Mouse (Mus musculus) bone marrow, adult 2 months (tissue): ENCODE results near the gene Olfr996. TPM values are rescaled to one million over a fixed set of nuclear protein-coding genes. Genes with fewer than 3 reads are reported as not detected.
"Not testable (repeated sequence)": the region's sequence is repeated elsewhere in the genome, so short reads cannot be mapped to it uniquely, and the experiment has no call there.

Source experiments
- H3K27ac ChIP-seq: fragments of 200-500 bp; 2 replicates; pipeline ENCODE4 v1.5.1; 2012; ENCODE audit warnings: low read depth, mild to moderate bottlenecking, control low read depth, inconsistent platforms, low read length; ENCODE audit not compliant: control insufficient read depth, poor library complexity, insufficient read depth
- H3K4me1 ChIP-seq: fragments of 200-500 bp; 2 replicates; pipeline ENCODE4 v1.6.1; 2011; ENCODE audit warnings: low read length; ENCODE audit not compliant: control insufficient read depth, insufficient read depth
- H3K4me3 ChIP-seq: fragments of 200-500 bp; replicated peaks from 2 replicates; pipeline ENCODE3; 2011; ENCODE audit warnings: mild to moderate bottlenecking, low read depth, low read length, control low read depth; ENCODE audit not compliant: control insufficient read depth
- CTCF ChIP-seq: fragments of 200-500 bp; IDR thresholded peaks from 2 replicates; pipeline ENCODE4 v1.5.1; 2011; ENCODE audit warnings: low read length, control low read depth; ENCODE audit not compliant: control insufficient read depth, insufficient read depth
- POLR2A ChIP-seq: fragments of 200-500 bp; IDR thresholded peaks from 2 replicates; pipeline ENCODE4 v1.6.1; 2011; ENCODE audit warnings: low read depth, mild to moderate bottlenecking, control low read depth, low read length, borderline replicate concordance; ENCODE audit not compliant: control insufficient read depth
- WGBS: fragments of 180-500 bp; shearing (Covaris S2); methylation state at CpG from one replicate; pipeline ENCODE4 v1.1.7; 2018; 5-methylcytosine and 5-hydroxymethylcytosine counted together
- polyA plus RNA-seq: library from polyadenylated mRNA; stranded (reverse); fragments of >200 nt; gene quantifications from 2 replicates; pipeline ENCODE4 v1.2.4, GENCODE M21; 2011; ENCODE audit warnings: low replicate concordance; ENCODE audit not compliant: missing spikeins, insufficient read depth, insufficient read length

Gene Olfr996
- not detected in 2 replicates for polyA plus RNA-seq

- H3K4me1 ChIP-seq = no peaks in the 10 kb centered on the region
- H3K4me3 ChIP-seq = no peak within 1 kb of the TSS
Observed at GRCm38 (mm10) chr2:85578915-85579314, at the start of gene Olfr996. Olfr996 (plus strand) TSS chr2:85579215.

DNA sequence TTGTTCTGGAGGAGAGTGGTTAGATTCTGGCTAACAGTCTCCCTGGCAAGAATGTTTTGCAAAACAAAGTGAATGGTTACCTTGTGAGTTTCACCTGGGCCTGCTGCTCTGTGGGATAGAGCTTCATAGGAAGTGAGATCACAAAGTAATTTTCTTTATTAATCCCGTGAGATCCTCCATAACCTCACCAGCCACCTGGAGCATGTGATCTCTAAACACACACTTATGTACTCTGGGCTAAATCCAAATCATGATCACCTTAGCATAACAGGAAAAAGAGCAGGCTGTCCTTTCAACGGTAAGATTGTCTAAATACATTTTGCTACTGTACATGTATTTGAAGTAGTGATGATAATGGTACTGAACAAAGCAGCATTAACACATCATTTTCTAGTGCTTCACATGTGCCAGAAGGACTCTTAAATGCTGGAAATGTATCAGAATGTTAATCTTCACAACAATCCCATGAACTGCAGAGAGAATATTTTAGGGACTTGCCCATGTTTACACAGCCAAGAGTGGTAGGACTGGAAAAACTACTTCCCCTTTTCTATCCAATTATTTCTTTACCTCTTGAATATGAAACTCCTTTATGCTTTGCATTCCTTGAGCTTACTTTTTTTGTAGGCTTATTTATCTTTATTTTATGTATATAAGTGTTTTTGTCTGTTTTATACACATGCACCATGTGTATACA is 46.8 kb upstream of the Olfr996 start:
- H3K4me1 ChIP-seq = no peaks in the 10 kb centered on the region

More at GRCm38 (mm10) chr2:85578915-85579314, at the start of gene Olfr996:
- H3K27ac ChIP-seq = no peak within 1 kb of the TSS
- TF ChIP-seq CTCF (no peak), POLR2A (no peak)

DNA sequence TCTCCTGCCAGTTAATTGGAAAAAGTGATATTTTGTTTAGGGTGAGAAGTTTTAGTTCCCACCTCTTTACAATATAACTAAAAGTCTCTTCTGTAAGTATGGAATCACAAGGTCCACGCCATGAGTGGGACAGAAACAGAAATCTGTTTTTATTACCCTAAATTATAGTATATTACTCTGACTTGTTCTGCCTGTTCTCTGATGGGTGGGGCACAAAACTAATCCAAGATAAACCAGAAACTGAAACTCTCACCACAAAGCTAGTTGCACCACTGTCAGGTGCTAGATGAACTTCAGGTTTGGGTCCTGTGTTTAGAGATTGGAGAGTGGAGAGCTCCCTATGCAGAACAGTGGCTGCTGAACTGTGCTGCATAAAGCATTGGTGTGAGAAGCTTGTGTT is 45.1 kb upstream of the Olfr996 start:
- H3K4me1 ChIP-seq = no peaks in the 10 kb centered on the region
- no peak overlapping the region for H3K27ac ChIP-seq
- no peak for TF ChIP-seq CTCF
- 78% methylated on average over 1 of the region's 1 CpGs for WGBS
- H3K4me3 ChIP-seq = no peak overlapping the region

More for the DNA sequence above, 46.8 kb upstream of the Olfr996 start:
- Histone ChIP-seq H3K27ac (no peak overlapping the region), H3K4me3 (no peak overlapping the region)
- no peak for TF ChIP-seq POLR2A
- TF ChIP-seq CTCF = no peak
- 66% methylated on average over 2 of the region's 2 CpGs for WGBS

DNA sequence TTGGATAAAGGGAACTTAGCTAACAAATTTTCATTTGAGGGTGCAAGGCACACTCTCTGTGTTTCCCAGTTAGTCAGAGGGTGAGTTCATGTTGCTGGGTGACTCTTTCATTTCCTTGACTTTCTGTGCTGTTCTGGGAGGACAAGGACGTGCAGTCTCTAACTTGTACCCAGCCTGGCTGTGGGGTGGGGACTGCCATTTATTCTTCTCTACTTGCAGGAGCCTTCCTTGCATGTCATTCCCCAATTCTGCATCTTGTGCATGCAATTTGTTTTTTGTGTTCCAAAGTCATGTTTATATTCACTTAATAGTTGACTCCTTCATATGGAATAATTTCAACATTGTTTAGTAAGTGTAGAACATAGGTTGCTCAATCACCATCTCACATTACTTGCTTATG is 24.2 kb upstream of the Olfr996 start:
- whole genome bisulfite sequencing = 48% methylated on average over 1 of the region's 1 CpGs
- H3K27ac ChIP-seq = no peak overlapping the region
- no peaks in the 10 kb centered on the region for H3K4me1 ChIP-seq

GRCm38 (mm10) chr2:85560226-85560625 is 18.8 kb upstream of the Olfr996 start:
- no peak for TF ChIP-seq POLR2A
- no peak for TF ChIP-seq CTCF
- Histone ChIP-seq H3K4me1 (no peaks in the 10 kb centered on the region), H3K4me3 (no peak overlapping the region), H3K27ac (no peak overlapping the region)
- WGBS = 8% methylated on average over 4 of the region's 4 CpGs

More for the DNA sequence above, 24.2 kb upstream of the Olfr996 start:
- no peak overlapping the region for H3K4me3 ChIP-seq
- TF ChIP-seq POLR2A (no peak), CTCF (no peak)

- H3K4me3 ChIP-seq = no peak overlapping the region
- TF ChIP-seq CTCF (no peak), POLR2A (no peak)
- no peak overlapping the region for H3K27ac ChIP-seq
- H3K4me1 ChIP-seq = no peaks in the 10 kb centered on the region
- WGBS = 27% methylated on average over 4 of the region's 4 CpGs
Observed at GRCm38 (mm10) chr2:85561187-85561586, 17.8 kb upstream of the Olfr996 start.

- H3K27ac ChIP-seq, H3K4me3 ChIP-seq, H3K4me1 ChIP-seq: not testable (repeated sequence)
- 74% methylated on average over 2 of the region's 2 CpGs for WGBS
Observed at GRCm38 (mm10) chr2:85588648-85589047, 9.6 kb downstream of the Olfr996 start, which contains the start of gene Olfr998. Olfr998 (plus strand) TSS chr2:85588948.

- TF ChIP-seq CTCF = no peak
- TF ChIP-seq POLR2A = no peak
- Histone ChIP-seq H3K27ac (no peak within 1 kb of the TSS), H3K4me1 (no peaks in the 10 kb centered on the region), H3K4me3 (no peak within 1 kb of the TSS)
- 59% methylated on average over 1 of the region's 1 CpGs for WGBS
Observed at GRCm38 (mm10) chr2:85611803-85612202, 32.8 kb downstream of the Olfr996 start, which contains the start of gene Olfr1000. Olfr1000 (minus strand) TSS chr2:85611903.

Other genes with a start within 250 kb of the Olfr996 start
- not detected in 2 replicates for gene Olfr987, start 239.9 kb upstream of the Olfr996 start, polyA plus RNA-seq
- gene Olfr988, start 216.0 kb upstream of the Olfr996 start, polyA plus RNA-seq = not detected in 2 replicates
- gene Olfr992, start 169.7 kb upstream of the Olfr996 start, polyA plus RNA-seq = not detected in 2 replicates
- not detected in 2 replicates for gene Olfr993, start 164.3 kb upstream of the Olfr996 start, polyA plus RNA-seq
- gene Olfr994, start 142.8 kb upstream of the Olfr996 start, polyA plus RNA-seq = not detected in 2 replicates
- gene Olfr995, start 135.6 kb upstream of the Olfr996 start, polyA plus RNA-seq = not detected in 2 replicates
- gene 4833423E24Rik, start 60.2 kb upstream of the Olfr996 start, polyA plus RNA-seq = not detected in 2 replicates
- gene Olfr998, start 9.7 kb downstream of the Olfr996 start, polyA plus RNA-seq = not detected in 2 replicates
- not detected in 2 replicates for gene Olfr1000, start 32.7 kb downstream of the Olfr996 start, polyA plus RNA-seq
- gene Olfr1002, start 71.5 kb downstream of the Olfr996 start, polyA plus RNA-seq = not detected in 2 replicates
- gene Olfr154, start 85.2 kb downstream of the Olfr996 start, polyA plus RNA-seq = not detected in 2 replicates
- gene Olfr1006, start 99.6 kb downstream of the Olfr996 start, polyA plus RNA-seq = not detected in 2 replicates
- gene Olfr1008, start 110.2 kb downstream of the Olfr996 start, polyA plus RNA-seq = not detected in 2 replicates
- not detected in 2 replicates for gene Olfr1009, start 136.2 kb downstream of the Olfr996 start, polyA plus RNA-seq
- gene Olfr1012, start 183.6 kb downstream of the Olfr996 start, polyA plus RNA-seq = not detected in 2 replicates
- gene Olfr1013, start 187.9 kb downstream of the Olfr996 start, polyA plus RNA-seq = not detected in 2 replicates
- 0.52 TPM in 1 of 2 replicates, not detected in the other for gene Olfr1014, start 193.5 kb downstream of the Olfr996 start, polyA plus RNA-seq
- gene Olfr1015, start 202.8 kb downstream of the Olfr996 start, polyA plus RNA-seq = not detected in 2 replicates
- gene Olfr1016, start 223.3 kb downstream of the Olfr996 start, polyA plus RNA-seq = not detected in 2 replicates
- not detected in 2 replicates for gene Olfr1018, start 239.3 kb downstream of the Olfr996 start, polyA plus RNA-seq